Mouse (Mus musculus) megakaryocyte progenitor cell, adult 5-6 weeks (primary cell): ENCODE data around the gene Mnd1. TPM values are rescaled to one million over a fixed set of nuclear protein-coding genes. Genes with fewer than 3 reads are reported as not detected.

Experiments used
- ATAC-seq: replicated peaks from 2 replicates; pipeline ENCODE4 v1.8.0; 2016; ENCODE audit warnings: mild to moderate bottlenecking, moderate TSS enrichment, inconsistent platforms; ENCODE audit not compliant: poor library complexity
- total RNA-seq, 2 experiments: library from RNA; stranded (forward) in 1 of 2; stranded (reverse) in 1 of 2; fragments of 157-497, 149-512 nt in 1 of 2; fragments of 200-1000 nt in 1 of 2; gene quantifications; 2 replicates each; pipeline versions ENCODE4 v1.2.3 to v1.2.4; 2015 to 2017

The Mnd1 gene
- total RNA-seq, 2 experiments from 2014 or later, result 34.4 to 38.1 TPM

- ATAC-seq, result no peak
Measured at GRCm38 (mm10) chr3:84106106-84106505, 49.5 kb downstream of the Mnd1 start.

DNA sequence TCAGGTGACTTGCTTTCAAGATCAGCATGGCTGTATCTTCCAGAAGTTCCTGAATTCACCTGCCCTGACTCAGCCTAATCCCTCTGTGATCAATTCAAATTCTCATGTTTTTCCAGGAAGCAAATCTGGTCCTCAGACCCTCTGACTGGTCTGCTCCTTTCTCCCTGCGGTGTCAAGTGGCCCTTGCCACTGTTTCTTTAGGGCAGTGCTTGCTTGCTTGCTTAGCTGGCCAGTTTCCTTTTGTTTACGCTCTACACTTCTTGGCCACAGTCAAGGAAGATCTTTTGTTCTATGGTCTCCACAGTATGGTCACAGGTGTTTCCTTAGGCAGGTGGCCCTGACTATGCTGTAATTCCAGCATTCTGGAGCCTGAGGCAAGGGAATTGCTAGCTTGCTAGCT lies 52.0 kb downstream of the Mnd1 start:
- no peak for ATAC-seq

- ATAC-seq, result peak; percentile 65
Measured at GRCm38 (mm10) chr3:84092875-84093274, 62.7 kb downstream of the Mnd1 start.

DNA sequence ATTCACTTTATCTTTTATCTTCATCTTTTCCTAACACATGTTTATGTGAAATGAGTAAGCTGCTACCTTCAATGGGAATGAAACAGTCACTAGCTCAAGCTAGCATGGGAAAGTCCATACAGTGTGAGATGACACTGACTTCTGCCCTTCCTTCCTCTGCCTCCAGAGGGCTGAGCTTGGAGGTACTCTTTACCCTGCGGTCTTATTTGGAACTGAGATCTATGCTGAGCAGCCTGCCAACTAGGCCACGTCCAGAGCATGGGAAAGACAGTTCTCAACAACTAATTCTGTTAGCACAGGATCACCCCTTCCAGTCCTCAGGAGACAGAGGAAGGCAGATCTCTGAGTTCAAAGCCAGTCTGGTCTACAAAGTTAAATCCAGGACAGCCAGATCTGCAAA lies 64.6 kb downstream of the Mnd1 start:
- ATAC-seq, result peak; percentile 87

DNA sequence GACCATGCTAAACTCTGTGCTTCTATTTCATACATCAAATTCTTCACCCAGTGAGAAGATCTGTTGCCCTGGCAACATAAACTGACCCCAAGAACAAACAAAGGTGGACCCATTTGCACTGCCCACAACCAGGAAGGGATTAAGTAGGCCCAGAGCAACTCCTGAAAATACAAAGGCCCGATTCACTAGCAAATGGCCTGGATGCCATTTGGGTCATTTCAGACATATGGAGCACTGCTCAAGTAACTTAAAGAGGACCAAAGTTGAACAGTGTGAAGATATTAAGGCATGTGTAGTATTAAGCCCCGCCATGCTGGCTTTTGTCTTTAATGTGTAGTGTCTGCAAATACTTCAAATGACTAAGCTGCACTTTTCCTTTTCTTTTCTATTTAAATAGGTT lies 68.7 kb downstream of the Mnd1 start:
- ATAC-seq, result no peak

DNA sequence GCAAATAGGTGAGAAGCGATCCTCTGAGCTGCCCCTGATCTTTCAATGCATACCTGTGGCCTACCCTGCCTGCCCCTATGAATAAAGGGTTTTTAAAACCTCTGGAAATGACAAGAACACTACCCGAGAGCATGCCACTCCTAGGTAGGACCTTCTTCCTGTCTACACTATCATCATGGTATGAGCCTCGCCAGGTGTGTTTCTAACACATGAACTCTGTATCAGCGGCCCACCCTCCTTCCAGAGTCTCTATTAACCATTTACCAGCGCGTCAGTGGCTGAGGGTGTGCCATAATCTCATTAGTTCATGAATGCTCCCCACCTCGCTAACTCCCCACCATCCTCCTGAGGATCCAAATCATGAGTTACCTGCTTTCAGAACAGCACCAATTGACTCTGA lies 69.2 kb downstream of the Mnd1 start:
- ATAC-seq, result no peak

- no peak for ATAC-seq
Measured at GRCm38 (mm10) chr3:84085429-84085828, 70.2 kb downstream of the Mnd1 start.

GRCm38 (mm10) chr3:84081208-84081722 lies 74.3 kb downstream of the Mnd1 start:
- ATAC-seq, result no peak

GRCm38 (mm10) chr3:84080074-84080473 lies 75.5 kb downstream of the Mnd1 start:
- no peak for ATAC-seq

DNA sequence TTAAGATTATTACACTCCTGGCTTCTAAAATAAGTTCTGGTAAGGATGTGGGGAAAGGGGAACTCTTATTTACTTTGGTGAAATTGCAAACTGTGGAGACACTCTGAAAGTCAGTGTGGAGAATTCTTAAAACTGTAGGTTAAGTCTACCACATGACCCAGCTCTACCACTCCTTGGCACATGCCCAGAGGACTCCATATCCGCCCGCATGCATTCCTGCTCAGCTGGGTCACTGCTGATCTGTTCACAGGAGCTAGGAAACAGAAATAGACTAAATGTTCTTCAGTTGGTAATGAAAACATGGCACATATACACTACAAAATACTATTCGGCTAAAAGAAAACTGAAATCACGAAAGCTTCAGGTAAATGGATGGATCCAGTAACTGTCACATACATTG lies 78.1 kb downstream of the Mnd1 start:
- no peak for ATAC-seq

DNA sequence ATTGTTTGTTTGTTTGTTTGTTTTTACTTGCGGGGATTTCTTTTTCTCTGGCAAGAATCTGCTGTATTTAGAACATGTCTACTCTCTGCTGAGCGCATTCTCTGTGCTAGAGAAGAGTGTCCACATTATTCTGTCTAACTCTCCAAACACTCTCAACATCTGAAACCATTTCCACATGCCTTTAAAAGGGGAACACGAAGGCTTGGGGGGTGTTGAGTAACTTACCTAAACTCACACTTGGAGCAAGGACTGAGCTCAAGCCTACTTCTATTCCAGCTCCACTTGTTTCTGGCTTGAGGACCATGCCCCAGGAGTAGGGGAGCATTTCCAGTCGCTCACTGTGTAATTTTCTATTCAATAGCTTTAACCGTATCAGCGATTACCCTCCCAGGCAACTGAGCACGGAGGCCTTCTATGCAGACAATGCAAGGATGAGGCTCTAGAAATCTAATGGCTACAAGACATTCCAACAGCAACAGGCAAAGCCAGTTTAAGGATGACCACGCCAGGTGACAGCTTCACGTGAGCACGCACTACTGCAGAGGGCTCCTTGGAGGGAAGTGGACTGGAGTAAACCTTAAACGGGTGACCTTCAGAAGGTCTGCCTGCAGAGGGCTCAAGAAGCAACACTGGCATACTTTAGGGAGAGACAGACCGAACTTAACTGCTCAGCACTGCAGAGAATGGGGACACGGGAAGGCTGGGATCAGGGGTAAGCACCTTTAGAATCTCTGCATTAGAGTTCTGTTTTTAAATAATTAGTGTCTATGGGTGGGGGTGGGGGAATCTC lies 78.8 kb downstream of the Mnd1 start:
- peak; percentile 82 for ATAC-seq

GRCm38 (mm10) chr3:84075516-84075915 lies 80.1 kb downstream of the Mnd1 start:
- ATAC-seq, result no peak

GRCm38 (mm10) chr3:84074777-84075176 lies 80.8 kb downstream of the Mnd1 start:
- ATAC-seq, result no peak

- no peak for ATAC-seq
Measured at GRCm38 (mm10) chr3:84071641-84072040, 83.9 kb downstream of the Mnd1 start.

GRCm38 (mm10) chr3:84070811-84071210 lies 84.8 kb downstream of the Mnd1 start:
- ATAC-seq, result no peak

DNA sequence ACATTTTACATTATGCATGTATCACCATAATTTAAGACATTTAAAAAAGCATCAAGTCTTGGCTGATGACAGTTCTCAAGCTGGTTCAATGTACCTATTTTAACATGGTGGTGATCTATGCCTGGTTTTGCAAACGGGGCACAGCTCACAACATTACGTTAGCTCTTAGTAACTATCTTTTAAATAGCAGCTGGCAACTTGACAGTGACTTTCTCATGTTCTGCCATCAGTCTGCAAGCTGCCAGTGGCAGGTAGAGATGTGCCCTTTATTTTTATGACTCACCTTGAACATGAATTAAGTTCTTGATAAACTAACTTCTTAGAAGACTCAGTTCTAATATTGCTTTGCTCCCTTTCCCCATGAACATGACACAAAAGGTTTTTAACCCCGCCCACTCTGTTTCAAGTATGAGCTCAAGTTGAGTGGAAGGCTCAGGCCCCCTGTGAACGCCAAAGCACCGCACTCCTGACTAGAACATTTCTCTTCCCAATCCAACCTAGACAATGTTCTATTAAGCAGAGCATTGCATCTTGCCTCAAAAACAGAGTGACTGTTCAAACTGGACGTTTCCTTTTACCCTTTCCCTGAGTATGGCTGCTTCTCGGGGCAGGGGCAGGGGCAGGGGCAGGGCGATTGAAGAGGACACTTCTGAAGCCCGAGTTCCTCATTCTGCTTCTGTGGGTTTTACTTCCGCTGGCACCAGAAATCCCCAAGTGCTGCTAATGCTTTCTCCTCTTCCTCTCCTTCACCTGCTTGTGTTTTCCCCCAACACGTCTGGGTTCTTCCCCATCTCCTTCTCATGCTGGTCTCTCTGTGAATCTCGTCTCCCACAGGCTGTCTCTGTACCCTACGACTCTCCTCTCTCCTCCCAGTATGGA lies 86.5 kb downstream of the Mnd1 start:
- peak; percentile 89 for ATAC-seq

DNA sequence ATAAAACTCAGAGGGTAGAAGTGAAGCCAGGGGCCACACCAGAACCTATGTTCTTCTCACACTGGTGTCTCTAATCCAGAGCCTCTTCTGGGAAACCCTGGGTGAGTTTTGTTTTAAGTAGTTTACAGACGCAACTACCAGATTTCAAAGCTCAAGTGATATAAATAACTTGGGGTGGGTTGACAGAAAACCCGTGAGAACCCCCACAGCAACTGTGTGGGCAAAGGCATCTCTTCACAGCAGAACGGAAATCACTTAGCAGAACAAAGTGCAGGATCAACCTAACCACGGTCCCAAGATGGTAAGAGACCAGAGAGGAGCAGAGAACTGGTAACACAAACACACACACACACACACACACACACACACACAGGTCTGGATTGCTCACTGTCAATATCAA lies 89.8 kb downstream of the Mnd1 start:
- ATAC-seq, result no peak

DNA sequence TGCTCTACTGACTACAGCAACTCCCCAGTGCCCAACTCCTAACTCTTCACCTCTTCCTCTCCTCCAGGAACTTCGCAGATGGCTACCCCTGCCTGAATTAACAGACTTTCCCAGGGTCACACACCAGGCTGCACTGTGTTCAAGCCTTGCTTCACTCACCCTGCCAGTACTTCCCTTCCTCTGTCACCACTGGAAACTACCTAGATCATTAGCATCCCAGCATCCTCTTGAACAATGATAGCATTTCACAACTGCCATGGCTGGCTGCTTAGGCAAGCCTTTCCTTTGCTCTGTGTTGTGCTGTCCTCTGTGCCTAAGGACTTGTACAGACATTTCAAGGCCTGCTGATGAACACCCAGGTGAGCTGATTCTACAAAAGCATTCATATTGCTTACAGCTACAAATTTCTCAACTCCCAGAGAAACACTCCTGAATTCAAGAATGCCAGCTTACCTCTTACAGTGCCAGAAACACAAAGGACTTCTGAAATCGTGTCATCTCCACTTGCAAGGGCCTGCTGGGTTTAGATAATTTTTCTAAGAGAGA lies 92.1 kb downstream of the Mnd1 start:
- ATAC-seq, result peak; percentile 93

DNA sequence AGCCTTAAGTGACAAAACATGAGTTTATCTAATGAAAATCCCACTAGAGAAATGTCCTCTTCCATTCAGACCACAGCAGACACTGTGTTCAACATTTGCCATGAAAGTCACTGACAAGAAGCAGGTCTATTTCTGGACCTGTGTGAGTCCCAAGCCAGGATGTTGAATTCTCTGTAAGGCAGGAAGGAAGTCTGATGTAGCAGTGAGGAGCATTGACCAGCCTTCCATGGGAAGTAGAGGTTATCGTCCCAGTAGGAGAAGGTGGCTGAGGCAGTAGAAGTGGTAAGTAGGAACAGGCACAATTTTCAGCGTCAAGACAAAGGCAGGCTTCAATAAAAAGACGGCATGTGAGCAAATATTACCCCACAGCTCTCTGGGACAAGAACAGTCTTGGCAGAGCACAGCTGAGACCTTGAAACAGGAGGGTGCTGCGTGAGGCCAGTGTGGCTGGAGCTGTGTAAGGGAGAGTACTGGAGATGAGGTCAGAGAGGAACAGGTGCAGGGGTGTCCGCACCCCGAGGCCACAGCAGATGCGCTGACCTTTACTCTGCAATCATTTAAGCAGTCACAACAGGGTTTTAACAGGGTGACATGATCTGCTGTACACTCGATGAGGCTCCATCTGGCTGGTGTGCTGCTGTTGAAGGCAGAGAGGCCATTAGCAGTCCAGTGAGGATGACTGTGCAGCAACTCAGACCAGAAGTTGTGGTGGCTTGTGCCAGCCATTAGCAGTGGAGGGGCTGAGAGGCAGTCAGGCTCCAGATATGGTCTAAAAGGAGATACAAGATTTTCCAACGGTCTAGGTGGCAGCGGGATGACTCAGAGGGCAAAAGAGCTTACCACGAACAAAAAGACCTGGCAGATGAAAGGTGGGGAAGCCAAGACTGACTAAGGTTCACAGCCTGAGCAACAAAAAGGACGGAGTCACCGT lies 93.8 kb downstream of the Mnd1 start:
- peak; percentile 31 for ATAC-seq

GRCm38 (mm10) chr3:84060946-84061345 lies 94.6 kb downstream of the Mnd1 start:
- no peak for ATAC-seq
